Comparison of ENCODE assay signal across 14 mouse cellular contexts in genomic region chr7:119920457-119920856, GRCm38 (mm10). TPM values are rescaled to one million over a fixed set of nuclear protein-coding genes. Genes with fewer than 3 reads are reported as not detected.
A peak's percentile ranks its signal among the peaks of the same experiment; 100 is the strongest.
DNase-seq lines count a peak whose midpoint lies in the region; ATAC-seq and TF ChIP-seq lines count a peak whose summit lies in the region.
"Had no signal": no experiment of that assay in that cellular context is flagged by ENCODE, and none has a peak within 500 bp of the region (broad histone marks: within the 10 kb centered on the region; RNA-seq: fewer than 3 reads in every experiment).

No protein-coding gene starts in this region.

- ATAC-seq in erythroid progenitor cell, adult 5-6 weeks (replicated peaks; ENCODE audit: low FRiP score, poor library complexity, severe bottlenecking) = no peak
- ATAC-seq: intestine, embryonic 16.5 days had no signal

- no peak overlapping the region for H3K4me3 ChIP-seq in bone marrow macrophage, adult 2 months (ENCODE audit: insufficient read depth, low read length)
- H3K4me3 ChIP-seq: liver, embryonic 15.5 days; midbrain, embryonic 10.5 days; neural tube, embryonic 13.5 days had no signal

- intact Hi-C loops in heart, postnatal 10 days (cut with DNase I) = no loop called here

- H3K4me1 ChIP-seq in bone marrow macrophage, adult 2 months (ENCODE audit: control insufficient read depth, insufficient read depth, low read length) = peaks cover 18% of the 10 kb centered on the region
- H3K4me1 ChIP-seq: liver, embryonic 15.5 days; midbrain, embryonic 10.5 days; neural tube, embryonic 13.5 days had no signal

- TF ChIP-seq CTCF in bone marrow macrophage, adult 2 months (IDR thresholded peaks at IDR 0.05; ENCODE audit: low read depth, low read length) = no peak

- peak overlapping the region; percentile 41 for H3K27ac ChIP-seq in bone marrow macrophage, adult 2 months (ENCODE audit: insufficient read depth, low read depth, low read length)
- H3K27ac ChIP-seq: liver, embryonic 15.5 days; midbrain, embryonic 10.5 days; neural tube, embryonic 13.5 days had no signal

- DNase-seq in gastrocnemius, adult 18-20 months (ENCODE audit: low spot score) = peak; percentile 43
- no peak for DNase-seq in gastrocnemius, postnatal 10 days
- peak; percentile 76 for DNase-seq in 3T3-L1 (ENCODE audit: low read depth, low spot score)
- peak; percentile 35 to 46 for DNase-seq in heart, postnatal 10 days
- no peak for DNase-seq in embryo, embryonic 11 days
- no peak for DNase-seq in urinary bladder, postnatal 4 days (ENCODE audit: low spot score in 2 of 2)
- DNase-seq: kidney, postnatal 36 days; right cerebral cortex, postnatal 4 days had no signal

- no peak for TF ChIP-seq POLR2A in bone marrow macrophage, adult 2 months (IDR thresholded peaks at IDR 0.05; ENCODE audit: borderline replicate concordance, low read depth, low read length)

RNA-seq across cellular contexts. Expression of gene Dcun1d3, which starts 24.4 kb away (rescaled TPM):
- total RNA-seq in gastrocnemius, adult 18-20 months (2021) = 10 to 100 TPM; 20.3 to 21.1 TPM
- total RNA-seq in gastrocnemius, postnatal 10 days (2021) = 10 to 100 TPM; 12.0 to 14.6 TPM
- polyA plus RNA-seq in bone marrow macrophage, adult 2 months (2012; ENCODE audit: insufficient read depth, insufficient read length, missing spikeins) = 7.8 and 13.0 TPM in 2 replicates
- 10 to 100 TPM; 12.2 to 14.0 TPM for total RNA-seq in heart, postnatal 10 days (2021)
- total RNA-seq in erythroid progenitor cell, adult 5-6 weeks (2015; ENCODE audit: low replicate concordance) = 0.84 and 6.1 TPM in 2 replicates
- 1.4 and 2.8 TPM in 2 replicates for total RNA-seq in erythroid progenitor cell, adult 5-6 weeks (2017; ENCODE audit: low replicate concordance)

RNA-seq across cellular contexts. Expression of gene Lyrm1, which starts 24.8 kb away (rescaled TPM):
- total RNA-seq in gastrocnemius, adult 18-20 months (2021) = 10 to 100 TPM; 11.3 to 12.5 TPM
- total RNA-seq in gastrocnemius, postnatal 10 days (2021) = 1 to 10 TPM; 9.2 to 9.9 TPM
- 6.4 and 7.1 TPM in 2 replicates for polyA plus RNA-seq in bone marrow macrophage, adult 2 months (2012; ENCODE audit: insufficient read depth, insufficient read length, missing spikeins)
- total RNA-seq in heart, postnatal 10 days (2021) = 1 to 10 TPM; 6.6 to 7.6 TPM
- total RNA-seq in erythroid progenitor cell, adult 5-6 weeks (2015; ENCODE audit: low replicate concordance) = 5.0 TPM in 1 of 2 replicates, not detected in the other
- total RNA-seq in erythroid progenitor cell, adult 5-6 weeks (2017; ENCODE audit: low replicate concordance) = 3.2 TPM in 1 of 2 replicates, not detected in the other

Comparison
In these comparisons a context has a peak if more than half of its experiments do, and no peak if none do; other contexts are left out.
1. DNase-seq: peak in gastrocnemius, adult 18-20 months (single experiment), 3T3-L1 (single experiment) and heart, postnatal 10 days (2 of 2); none in gastrocnemius, postnatal 10 days (single experiment), embryo, embryonic 11 days (single experiment) and urinary bladder, postnatal 4 days (0 of 2).